Mouse (Mus musculus) cerebellum, postnatal 4 days (tissue): ENCODE measurements around the gene Dcun1d5.
"Not testable (repeated sequence)": the region's sequence is repeated elsewhere in the genome, so short reads cannot be mapped to it uniquely, and the experiment has no call there.

Experiments used
- DNase-seq, 2 experiments: peaks; one replicate each; pipeline ENCODE4 v3.0.0; 2022; ENCODE audit warnings: low spot score in 2 of 2, mixed read lengths in 1 of 2

Dcun1d5 gene

DNA sequence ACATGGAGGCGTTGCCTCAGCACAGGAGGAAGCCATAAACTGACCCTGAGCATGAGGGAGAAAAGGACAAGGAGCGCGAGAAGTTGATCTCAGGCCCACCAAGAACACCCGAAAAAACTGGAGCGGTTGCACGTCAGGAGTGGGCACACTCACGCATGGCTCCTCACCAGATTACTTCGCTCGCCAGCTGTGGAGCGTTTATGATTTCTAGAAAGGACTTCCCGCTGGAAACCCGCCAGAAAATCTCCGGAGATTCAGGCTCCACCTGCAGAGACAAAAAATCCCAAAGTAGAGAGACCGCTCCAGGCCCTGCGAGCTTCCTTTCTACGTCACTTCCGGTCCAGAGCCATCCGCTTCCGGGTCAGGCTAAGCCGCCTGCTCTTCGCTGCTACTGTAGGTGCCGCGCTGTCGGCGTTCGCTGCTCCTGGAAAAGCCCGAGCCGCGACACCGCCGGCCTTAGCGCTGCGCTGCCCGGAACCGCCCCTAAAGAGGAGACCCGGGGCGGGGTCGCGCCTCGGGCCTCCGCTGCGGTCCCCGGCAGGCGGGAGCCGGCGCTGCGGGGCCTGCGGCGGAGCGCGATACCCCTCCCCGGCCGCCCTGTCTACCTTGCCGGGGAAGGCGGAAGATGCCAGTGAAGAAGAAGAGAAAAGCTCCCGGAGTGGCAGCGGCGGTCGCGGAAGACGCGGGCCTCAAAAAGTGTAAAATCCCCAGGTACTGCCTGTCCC lies at the start of gene Dcun1d5, which contains the start of gene Dync2h1:
Gene Dcun1d5 (plus strand): TSS at position 349 of the 725 bp plus-strand sequence.
Gene Dync2h1 (minus strand): TSS at position 275 of the 725 bp plus-strand sequence.
- peak; percentile 76 to 90 for DNase-seq

GRCm38 (mm10) chr9:7154391-7154790 lies 29.9 kb upstream of the Dcun1d5 start:
- no peak for DNase-seq

GRCm38 (mm10) chr9:7158605-7159004 lies 25.7 kb upstream of the Dcun1d5 start:
- no peak for DNase-seq

DNA sequence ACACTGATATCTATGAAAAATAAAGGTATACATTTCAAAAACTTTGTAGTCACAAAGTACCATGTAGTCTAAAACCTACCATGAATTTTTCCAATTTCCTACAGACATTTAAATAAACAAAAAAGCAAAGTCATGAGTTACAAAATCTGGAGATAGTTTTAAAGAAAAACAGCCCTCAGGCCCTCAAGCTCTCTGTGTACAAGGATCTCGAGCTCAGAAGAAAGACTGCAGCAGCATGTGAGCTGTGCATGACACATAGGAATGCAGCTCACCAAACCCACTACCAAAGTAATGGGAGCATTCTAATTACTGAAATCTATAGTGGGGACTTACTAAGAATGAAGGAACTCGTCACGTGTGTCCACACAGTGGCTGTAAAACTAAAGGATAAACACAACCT lies 24.6 kb upstream of the Dcun1d5 start:
- DNase-seq: no peak

- no peak for DNase-seq
Measured at GRCm38 (mm10) chr9:7160688-7161087, 23.6 kb upstream of the Dcun1d5 start.

DNA sequence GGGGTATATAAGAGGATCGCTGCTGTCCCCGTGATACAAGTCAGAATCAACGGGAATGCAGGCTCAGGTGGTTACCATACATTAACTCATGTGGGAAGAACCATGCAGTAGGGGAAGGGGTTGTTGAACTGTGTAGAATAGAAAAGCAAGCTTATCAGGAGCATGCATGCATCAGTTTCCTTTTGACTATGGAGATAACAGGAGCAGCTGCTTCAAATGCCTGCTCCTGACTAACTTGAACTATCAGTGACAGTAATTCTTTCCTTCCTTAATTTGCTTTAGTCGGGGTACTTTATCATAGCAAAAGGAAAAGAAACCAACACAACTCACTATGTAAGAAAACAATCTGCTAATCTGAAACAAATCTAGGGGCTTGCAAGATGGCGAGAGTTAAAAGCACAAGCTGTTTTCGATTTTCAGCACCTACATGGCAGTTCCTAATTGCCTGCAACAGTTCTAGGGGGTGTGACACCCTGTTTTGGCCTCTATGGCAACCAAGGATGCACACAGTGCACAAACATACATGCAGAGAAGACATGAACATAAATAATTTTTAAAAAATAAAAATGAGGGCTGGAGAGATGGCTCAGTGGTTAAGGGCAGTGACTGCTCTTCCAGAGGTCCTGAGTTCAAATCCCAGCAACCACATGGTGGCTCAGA lies 16.9 kb upstream of the Dcun1d5 start:
- no peak for DNase-seq

- no peak for DNase-seq
Measured at GRCm38 (mm10) chr9:7173756-7174155, 10.6 kb upstream of the Dcun1d5 start.

- DNase-seq: peak; percentile 71 to 86
Measured at GRCm38 (mm10) chr9:7176618-7177610, 7.4 kb upstream of the Dcun1d5 start.

- DNase-seq: peak; percentile 27 to 39
Measured at GRCm38 (mm10) chr9:7184897-7185291, 574 bp downstream of the Dcun1d5 start.

DNA sequence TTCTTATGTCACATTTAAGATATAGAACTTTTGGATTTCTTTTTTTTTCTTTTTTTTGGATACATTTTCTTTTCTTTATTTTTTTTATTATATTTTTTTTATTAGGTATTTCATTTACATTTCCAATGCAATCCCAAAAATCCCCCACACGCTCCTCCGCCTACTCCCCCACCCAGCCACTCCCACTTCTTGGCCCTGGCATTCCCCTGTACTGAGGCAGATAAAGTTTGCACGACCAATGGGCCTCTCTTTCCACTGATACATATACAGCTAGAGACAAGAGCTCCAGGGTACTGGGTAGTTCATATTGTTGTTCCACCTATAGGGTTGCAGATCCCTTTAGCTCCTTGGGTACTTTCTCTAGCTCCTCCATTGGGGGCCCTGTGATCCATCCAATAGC lies 6.4 kb downstream of the Dcun1d5 start:
- not testable (repeated sequence) for DNase-seq

DNA sequence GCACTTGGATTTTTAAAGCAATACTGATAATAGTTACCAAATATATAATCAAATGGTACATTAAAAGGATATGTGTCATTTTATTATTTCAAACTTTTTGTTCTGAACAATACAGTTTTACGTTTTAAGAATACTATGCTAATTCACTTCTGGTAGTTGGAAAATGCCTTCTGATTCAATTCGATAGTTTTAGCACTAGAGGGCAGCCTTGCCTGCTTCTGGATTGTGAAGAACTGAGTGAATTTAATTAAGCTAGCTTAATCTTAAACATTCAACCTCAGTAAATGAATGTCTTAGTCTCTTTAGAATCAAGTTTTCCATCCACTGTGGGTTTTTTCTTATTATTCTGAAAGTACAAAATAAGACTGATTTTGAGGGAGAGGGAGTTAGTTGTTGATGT lies 31.9 kb downstream of the Dcun1d5 start:
- DNase-seq: no peak

DNA sequence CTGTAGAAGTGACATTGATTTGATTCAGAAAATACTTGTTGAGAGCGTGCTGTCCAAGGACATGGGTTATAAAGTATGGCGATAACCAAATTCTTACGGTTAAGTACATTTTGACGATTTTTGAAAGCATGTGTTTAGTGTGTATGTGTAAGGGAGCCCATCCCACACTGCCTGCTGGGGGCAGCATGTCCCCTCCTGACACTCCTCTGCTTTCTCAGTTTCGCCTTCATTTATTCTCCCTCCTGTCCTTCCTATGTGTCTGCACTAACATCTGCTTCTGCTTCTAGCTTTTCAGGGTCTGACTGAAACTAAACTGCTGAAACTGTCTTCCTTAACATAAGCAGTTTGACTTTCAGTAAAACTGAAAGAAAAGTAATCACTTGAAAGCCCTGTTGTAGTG lies 36.7 kb downstream of the Dcun1d5 start:
- no peak for DNase-seq

GRCm38 (mm10) chr9:7221460-7221859 lies 37.1 kb downstream of the Dcun1d5 start:
- no peak for DNase-seq

GRCm38 (mm10) chr9:7238619-7239018 lies 54.3 kb downstream of the Dcun1d5 start:
- no peak for DNase-seq

DNA sequence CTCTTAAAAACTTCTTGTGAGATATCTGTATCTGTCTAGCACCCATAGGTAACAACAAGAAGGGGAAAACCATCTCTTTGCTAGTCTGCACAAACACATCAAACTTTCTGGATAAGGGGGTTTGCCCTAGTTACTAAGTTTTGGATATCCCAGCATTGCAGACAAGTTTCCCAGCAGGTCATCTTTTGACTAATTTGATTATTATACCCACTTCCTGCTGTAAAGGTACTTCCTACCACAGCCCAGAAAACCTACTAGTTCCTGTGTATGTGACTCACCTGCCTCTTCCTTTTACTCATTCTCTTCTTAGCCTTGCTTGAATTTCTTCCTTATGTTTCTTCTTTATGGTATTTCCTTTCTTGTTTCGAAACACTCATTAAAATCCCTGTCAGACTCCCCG lies 55.6 kb downstream of the Dcun1d5 start:
- no peak for DNase-seq

GRCm38 (mm10) chr9:7252797-7253654 lies 68.7 kb downstream of the Dcun1d5 start:
- DNase-seq: no peak
